Mouse (Mus musculus): ENCODE measurements around the gene Il12a. TPM values are rescaled to one million over a fixed set of nuclear protein-coding genes. Genes with fewer than 3 reads are reported as not detected.
A peak's percentile ranks its signal among the peaks of the same experiment; 100 is the strongest.

Il12a gene
- polyA plus RNA-seq, 1 experiment = not detected

DNA sequence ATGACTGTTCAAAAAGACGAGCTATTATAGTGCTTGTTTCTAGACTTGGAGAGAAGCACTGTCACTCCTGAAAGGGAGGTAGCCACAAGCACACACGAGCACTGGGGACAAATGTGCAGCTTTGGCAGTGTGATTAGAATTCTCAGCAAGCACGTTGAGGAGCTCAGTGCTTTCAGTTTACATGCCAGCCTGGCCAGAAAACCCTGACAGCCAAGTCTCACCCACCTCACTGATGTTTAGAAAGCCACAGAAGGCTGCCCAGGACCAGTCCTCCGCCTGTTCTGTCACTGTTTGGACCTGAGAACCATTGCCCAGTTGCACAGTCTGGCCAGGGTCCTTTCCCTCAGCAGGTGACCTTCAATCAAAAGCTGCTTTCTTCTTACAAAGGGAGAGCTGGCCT lies 29.9 kb upstream of the Il12a start:
- TF ChIP-seq CTCF (IDR thresholded peaks at IDR 0.05; ENCODE audit: insufficient read depth, low read depth, low read length) (no peak), POLR2A (IDR thresholded peaks at IDR 0.05; ENCODE audit: insufficient read depth, low read depth, low read length) (no peak)
- H3K4me3 ChIP-seq (ENCODE audit: insufficient read depth, low read depth, low read length) = no peak overlapping the region
- no peak overlapping the region for H3K27ac ChIP-seq (ENCODE audit: insufficient read depth, low read depth, low read length)
- H3K4me1 ChIP-seq (ENCODE audit: control insufficient read depth, insufficient read depth, low read length) = 0 out of 2 replicates have a peak, but pooled peaks cover 3% of the 10 kb centered on the region
- WGBS = 49% methylated on average over 4 of the region's 4 CpGs

DNA sequence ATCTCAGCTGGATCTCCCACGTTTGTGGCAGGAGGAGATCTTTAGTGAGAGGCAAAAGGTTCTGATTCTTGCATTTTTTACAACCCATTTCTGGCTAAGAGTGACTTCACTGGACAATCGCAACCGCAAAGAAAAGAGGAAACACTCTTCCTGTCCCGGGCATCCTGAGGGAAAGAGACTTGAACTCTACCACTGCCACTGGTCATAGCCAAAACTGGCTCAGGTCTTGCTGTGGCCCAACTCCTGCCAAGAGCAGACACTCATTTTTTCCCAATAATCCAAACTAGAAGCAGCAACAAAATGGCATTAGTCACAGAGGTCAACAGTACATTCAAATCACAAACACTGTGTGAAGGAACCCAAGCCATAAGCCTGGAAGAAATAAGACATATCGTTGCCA lies 28.1 kb upstream of the Il12a start:
- WGBS = 81% methylated on average over 5 of the region's 5 CpGs

DNA sequence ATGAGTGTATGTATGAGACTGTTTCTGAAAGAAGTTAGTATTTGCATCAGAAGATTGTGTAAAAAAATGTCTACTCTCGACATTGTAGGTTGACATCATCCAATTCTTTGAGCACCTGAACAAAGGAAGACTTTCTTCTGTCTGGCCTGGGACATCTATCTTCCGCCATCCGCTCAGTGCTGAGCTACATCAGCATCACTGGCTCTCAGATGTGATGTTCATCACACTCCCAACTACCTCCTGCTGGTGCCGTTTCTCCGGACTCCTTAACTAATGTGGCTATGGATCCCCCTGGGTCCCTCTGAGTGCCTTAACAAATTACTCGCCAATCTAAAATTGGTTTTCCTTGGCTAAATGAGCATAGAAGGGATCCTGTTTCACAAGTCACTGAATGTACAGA lies 26.1 kb upstream of the Il12a start:
- H3K4me3 ChIP-seq (ENCODE audit: insufficient read depth, low read depth, low read length) = no peak overlapping the region
- WGBS = 77% methylated on average over 6 of the region's 6 CpGs
- H3K27ac ChIP-seq (ENCODE audit: insufficient read depth, low read depth, low read length) = no peak overlapping the region
- H3K4me1 ChIP-seq (ENCODE audit: control insufficient read depth, insufficient read depth, low read length) = peaks cover 3% of the 10 kb centered on the region; the same call in 1 of the 2 replicates
- TF ChIP-seq CTCF (IDR thresholded peaks at IDR 0.05; ENCODE audit: insufficient read depth, low read depth, low read length) = no peak
- no peak for TF ChIP-seq POLR2A (IDR thresholded peaks at IDR 0.05; ENCODE audit: insufficient read depth, low read depth, low read length)

More for the DNA sequence above, 28.1 kb upstream of the Il12a start:
- no peak overlapping the region for H3K27ac ChIP-seq (ENCODE audit: insufficient read depth, low read depth, low read length)
- 0 out of 2 replicates have a peak, but pooled peaks cover 3% of the 10 kb centered on the region for H3K4me1 ChIP-seq (ENCODE audit: control insufficient read depth, insufficient read depth, low read length)
- TF ChIP-seq POLR2A (IDR thresholded peaks at IDR 0.05; ENCODE audit: insufficient read depth, low read depth, low read length) (no peak), CTCF (IDR thresholded peaks at IDR 0.05; ENCODE audit: insufficient read depth, low read depth, low read length) (no peak)
- no peak overlapping the region for H3K4me3 ChIP-seq (ENCODE audit: insufficient read depth, low read depth, low read length)

DNA sequence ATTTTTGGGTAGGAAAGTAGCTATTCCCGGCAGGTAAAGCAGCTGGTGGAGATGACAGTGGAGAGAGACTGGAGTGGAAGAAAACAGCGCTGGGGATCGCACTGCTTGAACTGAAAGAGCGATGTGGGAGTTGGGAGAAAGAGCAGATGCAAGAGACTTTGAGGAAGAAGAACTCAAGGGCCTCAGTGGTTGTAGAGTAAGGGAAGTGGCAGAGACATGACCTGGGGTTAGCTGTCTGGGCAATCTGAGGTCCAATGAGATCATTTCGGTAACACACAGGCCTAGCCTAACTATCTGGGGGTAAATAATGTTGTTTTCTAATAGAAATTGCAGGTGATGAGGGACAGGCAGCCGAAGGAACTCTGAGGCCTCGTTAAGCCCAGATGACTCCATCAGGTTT lies 24.1 kb upstream of the Il12a start:
- WGBS = 91% methylated on average over 7 of the region's 7 CpGs
- H3K4me3 ChIP-seq (ENCODE audit: insufficient read depth, low read depth, low read length) = no peak overlapping the region
- H3K27ac ChIP-seq (ENCODE audit: insufficient read depth, low read depth, low read length) = no peak overlapping the region
- H3K4me1 ChIP-seq (ENCODE audit: control insufficient read depth, insufficient read depth, low read length) = peaks cover 2% of the 10 kb centered on the region; the same call in 1 of the 2 replicates
- TF ChIP-seq CTCF (IDR thresholded peaks at IDR 0.05; ENCODE audit: insufficient read depth, low read depth, low read length) (no peak), POLR2A (IDR thresholded peaks at IDR 0.05; ENCODE audit: insufficient read depth, low read depth, low read length) (no peak)

DNA sequence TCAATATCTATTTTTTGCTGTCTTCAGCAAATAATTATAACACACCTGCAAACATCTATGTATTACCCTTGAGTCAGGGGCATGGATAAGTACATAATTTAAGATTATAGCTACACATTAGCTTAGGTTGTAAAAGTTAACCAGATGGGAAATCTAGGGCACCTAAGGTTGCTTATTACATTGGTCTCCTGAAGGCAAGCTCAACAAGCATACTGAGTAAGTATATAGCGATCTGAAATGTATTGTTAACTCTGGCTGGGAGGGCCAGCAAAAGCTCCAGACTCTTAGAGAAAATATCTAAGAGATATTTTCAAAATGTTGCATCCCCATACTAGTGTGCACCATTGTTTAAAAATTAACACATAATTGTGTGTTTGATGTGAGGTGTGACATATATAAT lies 22.6 kb upstream of the Il12a start:
- TF ChIP-seq CTCF (IDR thresholded peaks at IDR 0.05; ENCODE audit: insufficient read depth, low read depth, low read length) (no peak), POLR2A (IDR thresholded peaks at IDR 0.05; ENCODE audit: insufficient read depth, low read depth, low read length) (no peak)
- no peak overlapping the region for H3K27ac ChIP-seq (ENCODE audit: insufficient read depth, low read depth, low read length)
- H3K4me3 ChIP-seq (ENCODE audit: insufficient read depth, low read depth, low read length) = no peak overlapping the region
- 98% methylated on average over 1 of the region's 1 CpGs for WGBS
- peaks cover 2% of the 10 kb centered on the region; the same call in 1 of the 2 replicates for H3K4me1 ChIP-seq (ENCODE audit: control insufficient read depth, insufficient read depth, low read length)

DNA sequence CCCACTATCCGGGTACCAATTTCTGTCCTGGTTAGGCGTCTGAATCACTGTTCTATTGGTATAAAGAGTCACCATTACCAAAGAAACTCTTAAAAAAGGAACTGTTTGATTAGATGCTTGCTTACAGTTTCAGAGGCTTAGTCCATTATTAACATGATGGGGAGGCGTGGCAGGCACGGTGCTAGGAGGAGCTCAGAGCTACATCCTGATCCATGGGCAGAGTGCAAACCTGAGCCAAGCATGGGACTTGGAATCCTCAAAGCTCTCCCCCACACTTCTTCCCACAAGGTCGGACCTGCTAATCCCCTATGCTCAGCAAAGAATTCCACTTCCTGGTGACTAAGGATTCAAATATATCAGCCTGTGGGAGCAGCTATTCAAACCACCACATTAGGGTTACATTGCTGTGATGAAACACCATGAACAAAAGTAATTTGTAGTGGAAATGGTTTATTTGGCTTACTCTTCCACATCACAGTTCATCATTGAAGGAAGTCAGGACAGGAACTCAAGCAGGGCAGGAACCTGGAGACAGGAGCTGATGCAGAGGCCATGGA lies 20.9 kb upstream of the Il12a start:
- Histone ChIP-seq H3K4me1 (ENCODE audit: control insufficient read depth, insufficient read depth, low read length) (peaks cover 2% of the 10 kb centered on the region; the same call in 1 of the 2 replicates), H3K27ac (ENCODE audit: insufficient read depth, low read depth, low read length) (0 out of 2 replicates have a peak overlapping the region, but pooled peaks have one; percentile 8), H3K4me3 (ENCODE audit: insufficient read depth, low read depth, low read length) (no peak overlapping the region)
- WGBS = 37% methylated on average over 5 of the region's 5 CpGs
- no peak for TF ChIP-seq CTCF (IDR thresholded peaks at IDR 0.05; ENCODE audit: insufficient read depth, low read depth, low read length)

DNA sequence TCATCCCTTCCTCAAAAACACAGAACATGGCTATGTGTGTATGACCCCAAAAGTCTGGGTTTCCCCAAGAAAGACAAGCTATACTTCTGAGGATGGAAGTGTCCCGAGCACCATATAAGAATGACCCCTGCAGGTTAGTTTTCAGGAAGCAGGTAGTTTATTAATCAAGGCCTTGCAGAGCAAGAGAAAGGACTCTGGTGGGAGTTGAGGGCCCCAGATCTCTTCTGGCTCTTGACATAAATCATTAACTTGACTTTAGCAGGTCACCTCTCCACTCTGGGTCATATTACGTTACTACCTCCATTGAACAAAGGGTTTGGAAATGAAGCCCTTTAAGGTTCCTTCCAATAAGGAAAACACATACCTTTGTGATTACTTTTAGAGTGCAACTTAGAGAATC lies 15.7 kb upstream of the Il12a start:
- peaks cover 3% of the 10 kb centered on the region for H3K4me1 ChIP-seq (ENCODE audit: control insufficient read depth, insufficient read depth, low read length)
- H3K4me3 ChIP-seq (ENCODE audit: insufficient read depth, low read depth, low read length) = no peak overlapping the region
- WGBS = 96% methylated on average over 2 of the region's 2 CpGs
- no peak for TF ChIP-seq CTCF (IDR thresholded peaks at IDR 0.05; ENCODE audit: insufficient read depth, low read depth, low read length)
- TF ChIP-seq POLR2A (IDR thresholded peaks at IDR 0.05; ENCODE audit: insufficient read depth, low read depth, low read length) = no peak
- H3K27ac ChIP-seq (ENCODE audit: insufficient read depth, low read depth, low read length) = no peak overlapping the region

DNA sequence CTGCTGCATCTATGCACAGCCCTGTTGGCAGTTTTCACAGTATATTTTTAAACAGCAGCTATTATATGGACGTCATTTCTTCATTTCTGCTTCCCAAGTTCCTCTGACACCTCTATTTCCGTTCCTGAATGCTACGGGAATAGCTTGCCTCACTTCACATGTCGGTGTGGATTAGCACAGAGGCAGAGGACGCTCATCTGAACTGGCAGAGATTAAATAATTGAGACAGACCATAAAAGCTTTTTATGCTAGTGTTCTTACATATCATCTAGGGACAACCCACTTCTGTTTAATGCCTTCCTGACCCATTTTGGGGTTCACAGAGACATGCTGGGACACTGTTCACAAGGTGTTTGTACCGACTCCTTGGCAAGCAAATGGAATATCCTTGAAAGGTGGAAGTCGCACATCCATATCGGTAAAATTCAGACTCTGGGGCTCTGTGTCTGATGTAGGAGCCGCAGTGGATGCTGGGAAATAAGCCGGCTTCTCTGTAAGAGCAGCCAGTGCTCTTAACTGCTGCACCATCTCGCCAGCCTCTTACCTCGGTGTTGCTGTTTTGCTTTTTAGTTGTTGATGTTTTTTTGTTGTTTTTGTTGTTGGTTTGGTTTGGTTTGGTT lies 15.1 kb upstream of the Il12a start:
- H3K27ac ChIP-seq (ENCODE audit: insufficient read depth, low read depth, low read length) = no peak overlapping the region
- H3K4me1 ChIP-seq (ENCODE audit: control insufficient read depth, insufficient read depth, low read length) = peaks cover 3% of the 10 kb centered on the region
- 87% methylated on average over 12 of the region's 12 CpGs for WGBS
- TF ChIP-seq POLR2A (IDR thresholded peaks at IDR 0.05; ENCODE audit: insufficient read depth, low read depth, low read length) (no peak), CTCF (IDR thresholded peaks at IDR 0.05; ENCODE audit: insufficient read depth, low read depth, low read length) (no peak)
- no peak overlapping the region for H3K4me3 ChIP-seq (ENCODE audit: insufficient read depth, low read depth, low read length)

DNA sequence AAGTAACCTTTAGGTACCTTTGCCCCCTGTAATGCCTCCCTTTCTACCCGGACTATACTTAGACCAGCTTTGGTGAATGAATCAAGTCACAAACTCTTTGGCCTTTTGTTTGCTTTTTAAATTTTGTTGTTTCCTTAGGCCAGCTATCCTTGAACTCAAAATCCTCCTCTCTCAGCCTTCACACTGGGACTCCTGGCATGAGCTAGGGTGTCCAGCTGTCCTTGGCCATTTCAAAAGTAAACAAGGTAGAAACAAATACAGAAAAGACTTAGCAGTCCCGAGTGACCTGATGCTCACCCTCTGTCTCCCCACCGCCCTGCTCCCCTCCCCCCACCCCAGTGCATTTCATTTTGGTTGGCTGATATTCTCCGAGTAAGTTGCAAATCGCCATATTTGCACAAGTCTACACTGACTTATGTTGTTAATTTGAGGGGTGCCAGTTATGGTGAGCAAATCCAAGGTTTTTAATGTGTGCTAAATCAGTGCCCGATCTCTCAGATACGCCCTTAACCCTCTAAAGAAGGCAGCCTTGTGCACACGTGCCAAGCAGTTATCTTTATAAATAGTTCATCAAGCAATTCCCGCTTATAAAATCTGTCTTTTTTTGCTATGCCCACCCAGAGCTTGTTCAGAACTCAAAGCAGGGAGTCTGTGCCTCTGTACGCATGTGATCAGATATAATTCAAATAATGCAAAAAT lies 14.3 kb upstream of the Il12a start:
- H3K27ac ChIP-seq (ENCODE audit: insufficient read depth, low read depth, low read length) = peak overlapping the region; percentile 80; the same call in 1 of the 2 replicates
- TF ChIP-seq CTCF (IDR thresholded peaks at IDR 0.05; ENCODE audit: insufficient read depth, low read depth, low read length) = no peak
- TF ChIP-seq POLR2A (IDR thresholded peaks at IDR 0.05; ENCODE audit: insufficient read depth, low read depth, low read length) = no peak
- peaks cover 3% of the 10 kb centered on the region for H3K4me1 ChIP-seq (ENCODE audit: control insufficient read depth, insufficient read depth, low read length)
- no peak overlapping the region for H3K4me3 ChIP-seq (ENCODE audit: insufficient read depth, low read depth, low read length)
- WGBS = 45% methylated on average over 10 of the region's 10 CpGs
